Comparison of ENCODE assay signal across 8 mouse cellular contexts in the genomic region with DNA sequence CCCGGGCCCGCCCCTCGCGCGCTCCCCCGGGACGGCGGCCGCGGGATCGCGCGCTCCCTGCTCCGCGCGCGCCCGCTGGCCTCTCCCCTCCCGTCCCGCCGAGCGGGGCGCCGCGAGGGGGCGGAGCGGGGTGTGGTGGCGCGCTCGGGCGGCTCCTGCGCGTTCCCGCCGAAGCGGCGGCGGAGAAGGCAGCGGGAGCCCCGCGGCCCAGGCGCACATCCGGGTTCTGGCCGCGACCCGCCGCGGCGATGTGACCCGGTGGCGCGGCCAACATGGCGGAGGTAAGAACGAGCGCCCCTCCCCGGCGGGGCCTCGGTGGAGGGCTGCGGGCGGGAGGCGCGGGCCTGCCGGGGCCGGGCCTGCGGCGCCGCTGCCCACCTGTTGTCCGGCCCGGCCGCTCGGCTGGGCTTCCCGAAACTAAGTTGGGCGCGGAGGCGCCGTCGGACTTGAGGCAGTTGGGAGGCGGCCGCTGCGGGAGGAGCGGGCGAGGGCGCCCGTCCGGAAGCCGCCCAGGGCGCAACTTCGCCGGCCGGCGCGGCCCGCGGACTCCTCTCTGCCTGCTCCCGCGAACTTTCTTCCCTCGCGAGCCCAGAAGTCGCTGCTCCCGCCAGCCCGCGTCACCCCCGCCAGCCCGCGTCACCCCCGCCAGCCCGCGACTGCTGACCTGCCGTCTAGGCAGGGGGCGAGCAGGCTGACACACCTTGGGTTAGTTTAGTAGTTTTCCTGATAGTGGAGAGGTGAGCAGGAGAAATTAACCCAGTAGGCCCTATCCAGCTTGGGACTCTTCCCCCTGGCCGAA. TPM values are rescaled to one million over a fixed set of nuclear protein-coding genes. Genes with fewer than 3 reads are reported as not detected.
A peak's percentile ranks its signal among the peaks of the same experiment; 100 is the strongest.
DNase-seq lines count a peak whose midpoint lies in the region; ATAC-seq and TF ChIP-seq lines count a peak whose summit lies in the region.

No protein-coding gene starts in this region.

- intact Hi-C loops in left cerebral cortex, postnatal 36 days (cut with DNase I), result loop anchor here (10.0 kb wide), 1 partner anchor 135 kb away; no protein-coding TSS in a partner anchor

- peaks cover 6% of the 10 kb centered on the region for H3K36me3 ChIP-seq in embryonic facial prominence, embryonic 10.5 days (replicated peaks)
- H3K36me3 ChIP-seq in intestine, postnatal 0 days (ENCODE audit: control insufficient read depth, insufficient read depth), result peaks cover 5% of the 10 kb centered on the region

- H3K27ac ChIP-seq in embryonic facial prominence, embryonic 10.5 days (replicated peaks), result peak overlapping the region; percentile 98
- peak overlapping the region; percentile 99 for H3K27ac ChIP-seq in intestine, postnatal 0 days (ENCODE audit: low read depth, low read length)

- ATAC-seq in granulocyte monocyte progenitor cell, adult 5-6 weeks (replicated peaks; ENCODE audit: poor library complexity, severe bottlenecking), result peak; percentile 43
- peak; percentile 76 for ATAC-seq in intestine, postnatal 0 days

- peak overlapping the region; percentile 67 for H3K4me2 ChIP-seq in intestine, postnatal 0 days (replicated peaks; ENCODE audit: low read depth)

- peak overlapping the region; percentile 92 for H3K4me3 ChIP-seq in embryonic facial prominence, embryonic 10.5 days
- peak overlapping the region; percentile 88 for H3K4me3 ChIP-seq in intestine, postnatal 0 days (ENCODE audit: low read depth, low read length)

- under 1% methylated on average over 111 of the region's 111 CpGs for WGBS in embryonic facial prominence, embryonic 10.5 days
- WGBS in intestine, postnatal 0 days, result under 1% methylated on average over 79 of the region's 111 CpGs

- H3K4me1 ChIP-seq in embryonic facial prominence, embryonic 10.5 days, result peaks cover 37% of the 10 kb centered on the region
- H3K4me1 ChIP-seq in intestine, postnatal 0 days (replicated peaks; ENCODE audit: control insufficient read depth, insufficient read depth, low read length), result peaks cover 10% of the 10 kb centered on the region; the same call in 1 of the 2 replicates

- H3K9me3 ChIP-seq in embryonic facial prominence, embryonic 10.5 days, result no peaks in the 10 kb centered on the region
- H3K9me3 ChIP-seq in intestine, postnatal 0 days (ENCODE audit: control insufficient read depth), result no peaks in the 10 kb centered on the region

- H3K27me3 ChIP-seq in embryonic facial prominence, embryonic 10.5 days (replicated peaks; ENCODE audit: low read depth, poor library complexity, severe bottlenecking), result no peaks in the 10 kb centered on the region
- H3K27me3 ChIP-seq in intestine, postnatal 0 days (replicated peaks; ENCODE audit: control insufficient read depth, insufficient read depth, low read length), result no peaks in the 10 kb centered on the region

- TF ChIP-seq CTCF in intestine, postnatal 0 days (IDR thresholded peaks at IDR 0.05; ENCODE audit: low read depth), result peak; percentile 20; the same call in 1 of the 2 replicates

- DNase-seq in adrenal gland, adult 8-10 months, result peak; percentile 75
- DNase-seq in embryonic facial prominence, embryonic 10.5 days (ENCODE audit: low spot score), result peak; percentile 87
- peak; percentile 73 to 85 for DNase-seq in left cerebral cortex, postnatal 36 days (ENCODE audit: low spot score in 2 of 2)
- DNase-seq in mesoderm, embryonic 11.5 days (ENCODE audit: low read depth, low spot score), result peak; percentile 81
- DNase-seq in right cerebral cortex, postnatal 25 days, result peak; percentile 85
- DNase-seq in urinary bladder, postnatal 36 days (ENCODE audit: low spot score in 2 of 2), result peak; percentile 74 to 82

- peak overlapping the region; percentile 99 for H3K9ac ChIP-seq in intestine, postnatal 0 days (ENCODE audit: low read depth, low read length)

RNA-seq across cellular contexts. Expression of gene Wdr78, which starts 5.1 kb away (rescaled TPM):
- total RNA-seq in adrenal gland, adult 8-10 months (2022), result 1 to 10 TPM; 6.2 to 8.7 (median 7.8) TPM
- 4.2 and 4.7 TPM in 2 replicates for polyA plus RNA-seq in embryonic facial prominence, embryonic 10.5 days (2016; fragmentation: Nextera tagmentation; extraction: Ambion mirVana)
- total RNA-seq in granulocyte monocyte progenitor cell, adult 5-6 weeks (2014; fragmentation: Nextera tagmentation), result 1.7 and 8.1 TPM in 2 replicates
- total RNA-seq in granulocyte monocyte progenitor cell, adult 5-6 weeks (2017), result 1.2 and 1.7 TPM in 2 replicates
- polyA plus RNA-seq in intestine, postnatal 0 days (2015; fragmentation: Nextera tagmentation; extraction: Ambion mirVana), result 0.30 and 0.37 TPM in 2 replicates
- 10 to 100 TPM; 10.6 to 17.4 TPM for total RNA-seq in left cerebral cortex, postnatal 36 days (2021)

RNA-seq across cellular contexts. Expression of gene Mier1, which starts 5.2 kb away (rescaled TPM):
- 10 to 100 TPM; 63.1 to 86.2 (median 68.2) TPM for total RNA-seq in adrenal gland, adult 8-10 months (2022)
- polyA plus RNA-seq in embryonic facial prominence, embryonic 10.5 days (2016; fragmentation: Nextera tagmentation; extraction: Ambion mirVana), result 38.7 and 44.3 TPM in 2 replicates
- total RNA-seq in granulocyte monocyte progenitor cell, adult 5-6 weeks (2014; fragmentation: Nextera tagmentation), result 50.9 and 69.9 TPM in 2 replicates
- total RNA-seq in granulocyte monocyte progenitor cell, adult 5-6 weeks (2017), result 60.5 and 63.6 TPM in 2 replicates
- 29.5 and 37.3 TPM in 2 replicates for polyA plus RNA-seq in intestine, postnatal 0 days (2015; fragmentation: Nextera tagmentation; extraction: Ambion mirVana)
- 10 to 100 TPM; 41.1 to 43.6 TPM for total RNA-seq in left cerebral cortex, postnatal 36 days (2021)

Comparison
In these comparisons a context has a peak if more than half of its experiments do, and no peak if none do; other contexts are left out.
1. Peak in every context shown above with its lines: DNase-seq, ATAC-seq, H3K4me3 ChIP-seq and H3K27ac ChIP-seq.